Mouse (Mus musculus): ENCODE measurements at regions not wholly inside any gene's neighbourhood (a gene's known extent, or its start where the extent isn't known, plus 50 kb on each side); places are given as distances from the start of the nearest gene placed in this dataset.

- TF ChIP-seq POLR2A (IDR thresholded peaks at IDR 0.05; ENCODE audit: insufficient read depth, low read length): no peak
- no peak for TF ChIP-seq EP300 (IDR thresholded peaks at IDR 0.05; ENCODE audit: insufficient read depth, low read depth, low read length)
- TF ChIP-seq CTCF (IDR thresholded peaks at IDR 0.05; ENCODE audit: low read depth, low read length): no peak
- Histone ChIP-seq H3K9me3 (replicated peaks; ENCODE audit: control insufficient read depth, insufficient read depth, low read length, poor library complexity, severe bottlenecking) (peaks cover 2% of the 10 kb centered on the region; the same call in 1 of the 2 replicates), H3K27ac (ENCODE audit: insufficient read depth, low read length) (no peak overlapping the region)
Measured at GRCm38 (mm10) chr15:57187840-57188457, 289.5 kb downstream of the Slc22a22 start.

GRCm38 (mm10) chr15:57179138-57179537 lies 298.3 kb downstream of the Slc22a22 start:
- Histone ChIP-seq H3K36me3 (ENCODE audit: control insufficient read depth, insufficient read depth, low read length, poor library complexity, severe bottlenecking) (no peaks in the 10 kb centered on the region), H3K4me1 (ENCODE audit: control insufficient read depth, insufficient read depth, low read length) (no peaks in the 10 kb centered on the region), H3K4me3 (ENCODE audit: low read depth, low read length) (no peak overlapping the region), H3K9me3 (replicated peaks; ENCODE audit: control insufficient read depth, insufficient read depth, low read length, poor library complexity, severe bottlenecking) (no peaks in the 10 kb centered on the region), H3K27me3 (ENCODE audit: control insufficient read depth, insufficient read depth, low read length, poor library complexity, severe bottlenecking) (no peaks in the 10 kb centered on the region), H3K9ac (ENCODE audit: low read depth, poor library complexity, severe bottlenecking) (no peak overlapping the region), H3K27ac (ENCODE audit: insufficient read depth, low read length) (no peak overlapping the region)
- TF ChIP-seq POLR2A (IDR thresholded peaks at IDR 0.05; ENCODE audit: insufficient read depth, low read length) (no peak), CTCF (IDR thresholded peaks at IDR 0.05; ENCODE audit: low read depth, low read length) (no peak), EP300 (IDR thresholded peaks at IDR 0.05; ENCODE audit: insufficient read depth, low read depth, low read length) (no peak)

More at GRCm38 (mm10) chr15:57187840-57188457, 289.5 kb downstream of the Slc22a22 start:
- no peak overlapping the region for H3K9ac ChIP-seq (ENCODE audit: low read depth, poor library complexity, severe bottlenecking)
- no peaks in the 10 kb centered on the region for H3K4me1 ChIP-seq (ENCODE audit: control insufficient read depth, insufficient read depth, low read length)
- H3K4me3 ChIP-seq (ENCODE audit: low read depth, low read length): no peak overlapping the region
- H3K36me3 ChIP-seq (ENCODE audit: control insufficient read depth, insufficient read depth, low read length, poor library complexity, severe bottlenecking): no peaks in the 10 kb centered on the region
- H3K27me3 ChIP-seq (ENCODE audit: control insufficient read depth, insufficient read depth, low read length, poor library complexity, severe bottlenecking): no peaks in the 10 kb centered on the region

- TF ChIP-seq CTCF (IDR thresholded peaks at IDR 0.05; ENCODE audit: low read depth, low read length): no peak
- no peak for TF ChIP-seq POLR2A (IDR thresholded peaks at IDR 0.05; ENCODE audit: insufficient read depth, low read length)
- TF ChIP-seq EP300 (IDR thresholded peaks at IDR 0.05; ENCODE audit: insufficient read depth, low read depth, low read length): no peak
- no peaks in the 10 kb centered on the region for H3K4me1 ChIP-seq (ENCODE audit: control insufficient read depth, insufficient read depth, low read length)
- H3K36me3 ChIP-seq (ENCODE audit: control insufficient read depth, insufficient read depth, low read length, poor library complexity, severe bottlenecking): no peaks in the 10 kb centered on the region
- H3K4me3 ChIP-seq (ENCODE audit: low read depth, low read length): no peak overlapping the region
- H3K27ac ChIP-seq (ENCODE audit: insufficient read depth, low read length): no peak overlapping the region
- no peak overlapping the region for H3K9ac ChIP-seq (ENCODE audit: low read depth, poor library complexity, severe bottlenecking)
- H3K27me3 ChIP-seq (ENCODE audit: control insufficient read depth, insufficient read depth, low read length, poor library complexity, severe bottlenecking): no peaks in the 10 kb centered on the region
- no peaks in the 10 kb centered on the region for H3K9me3 ChIP-seq (replicated peaks; ENCODE audit: control insufficient read depth, insufficient read depth, low read length, poor library complexity, severe bottlenecking)
Measured at GRCm38 (mm10) chr15:57172723-57173122, 304.7 kb downstream of the Slc22a22 start.

GRCm38 (mm10) chr15:57162401-57163343 lies 314.8 kb downstream of the Slc22a22 start:
- Histone ChIP-seq H3K27me3 (ENCODE audit: control insufficient read depth, insufficient read depth, low read length, poor library complexity, severe bottlenecking) (no peaks in the 10 kb centered on the region), H3K36me3 (ENCODE audit: control insufficient read depth, insufficient read depth, low read length, poor library complexity, severe bottlenecking) (no peaks in the 10 kb centered on the region), H3K9me3 (replicated peaks; ENCODE audit: control insufficient read depth, insufficient read depth, low read length, poor library complexity, severe bottlenecking) (no peaks in the 10 kb centered on the region), H3K4me3 (ENCODE audit: low read depth, low read length) (no peak overlapping the region), H3K4me1 (ENCODE audit: control insufficient read depth, insufficient read depth, low read length) (no peaks in the 10 kb centered on the region), H3K27ac (ENCODE audit: insufficient read depth, low read length) (no peak overlapping the region), H3K9ac (ENCODE audit: low read depth, poor library complexity, severe bottlenecking) (no peak overlapping the region)
- TF ChIP-seq POLR2A (IDR thresholded peaks at IDR 0.05; ENCODE audit: insufficient read depth, low read length) (no peak), EP300 (IDR thresholded peaks at IDR 0.05; ENCODE audit: insufficient read depth, low read depth, low read length) (no peak), CTCF (IDR thresholded peaks at IDR 0.05; ENCODE audit: low read depth, low read length) (no peak)

GRCm38 (mm10) chr15:57140130-57140750 lies 337.2 kb downstream of the Slc22a22 start:
- H3K9ac ChIP-seq (ENCODE audit: low read depth, poor library complexity, severe bottlenecking): no peak overlapping the region
- no peaks in the 10 kb centered on the region for H3K36me3 ChIP-seq (ENCODE audit: control insufficient read depth, insufficient read depth, low read length, poor library complexity, severe bottlenecking)
- H3K27ac ChIP-seq (ENCODE audit: insufficient read depth, low read length): peak overlapping the region; percentile 66; the same call in 1 of the 2 replicates
- no peak overlapping the region for H3K4me3 ChIP-seq (ENCODE audit: low read depth, low read length)
- no peaks in the 10 kb centered on the region for H3K4me1 ChIP-seq (ENCODE audit: control insufficient read depth, insufficient read depth, low read length)
- no peaks in the 10 kb centered on the region for H3K27me3 ChIP-seq (ENCODE audit: control insufficient read depth, insufficient read depth, low read length, poor library complexity, severe bottlenecking)
- TF ChIP-seq EP300 (IDR thresholded peaks at IDR 0.05; ENCODE audit: insufficient read depth, low read depth, low read length) (peak; percentile 96), CTCF (IDR thresholded peaks at IDR 0.05; ENCODE audit: low read depth, low read length) (no peak), POLR2A (IDR thresholded peaks at IDR 0.05; ENCODE audit: insufficient read depth, low read length) (no peak)
- no peaks in the 10 kb centered on the region for H3K9me3 ChIP-seq (replicated peaks; ENCODE audit: control insufficient read depth, insufficient read depth, low read length, poor library complexity, severe bottlenecking)
